Mouse (Mus musculus) adrenal gland, postnatal 4 days (tissue): ENCODE measurements around the gene Olfr196. TPM values are rescaled to one million over a fixed set of nuclear protein-coding genes. Genes with fewer than 3 reads are reported as not detected.
"Not testable (repeated sequence)": the region's sequence is repeated elsewhere in the genome, so short reads cannot be mapped to it uniquely, and the experiment has no call there.

Experiments
- DNase-seq, 2 experiments: peaks; one replicate each; pipeline ENCODE4 v3.0.0; 2021 to 2022; ENCODE audit warnings: low spot score in 2 of 2, mixed read lengths in 2 of 2
- long read RNA-seq, 2 experiments: library from polyadenylated mRNA; stranded (forward); transcript quantifications; one replicate each; pipeline ENCODE4 v2.0.0; 2021
- total RNA-seq, 2 experiments: library from RNA; stranded (reverse); gene quantifications; 2 replicates each; pipeline ENCODE4 v1.2.3; 2021

Olfr196 gene
- total RNA-seq = not detected
- long read RNA-seq, experiment 1 = 0 reads
- long read RNA-seq, experiment 2 = 0 reads

DNA sequence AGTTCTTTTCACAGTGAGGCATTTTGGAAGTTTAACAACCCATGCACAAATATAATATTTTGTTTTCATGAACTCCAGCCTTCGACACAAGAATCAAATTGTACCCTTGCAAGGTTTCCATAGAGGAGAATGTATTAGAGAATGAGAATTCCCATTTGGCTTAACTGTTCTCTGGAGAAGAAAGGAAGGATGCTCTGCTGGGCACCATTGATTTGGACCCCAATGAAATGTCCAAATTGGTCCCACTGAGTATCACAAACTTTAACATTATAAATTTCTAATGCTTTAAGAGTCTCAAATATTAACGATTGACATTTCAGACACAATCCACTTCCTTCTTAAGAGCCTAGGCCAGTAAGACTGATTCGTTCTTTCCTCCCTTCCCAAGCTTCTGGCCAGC, at the start of gene Olfr196:
Olfr196 (minus strand) TSS at position 101 of the 400 bp plus-strand sequence.
- no peak for DNase-seq

GRCm38 (mm10) chr16:59219667-59220066, 49.4 kb upstream of the Olfr196 start, which contains the start of gene Olfr199:
Gene Olfr199, minus strand, starts transcription at chr16:59219767.
- not testable (repeated sequence) for DNase-seq

DNA sequence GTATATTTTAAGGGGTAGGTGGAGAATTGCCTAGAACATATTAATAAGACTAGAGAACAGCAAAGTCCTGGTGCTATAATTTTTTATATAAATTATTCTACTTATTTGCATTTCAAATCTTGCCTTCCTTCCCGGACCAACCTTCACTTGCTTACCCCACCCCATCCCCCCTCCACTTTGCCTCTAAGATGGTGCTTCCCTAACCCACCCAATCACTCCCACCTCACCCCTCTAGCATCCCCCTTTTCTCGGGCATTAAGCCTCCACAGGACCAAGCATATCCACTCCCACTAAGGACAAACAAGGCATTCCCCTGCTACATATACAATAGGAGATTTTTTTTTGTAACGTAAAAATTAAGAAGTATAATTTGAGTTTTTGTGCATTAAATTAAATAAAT, 47.6 kb upstream of the Olfr196 start:
- DNase-seq = not testable (repeated sequence)

- not testable (repeated sequence) for DNase-seq
Observed at GRCm38 (mm10) chr16:59203433-59203832, 33.2 kb upstream of the Olfr196 start, which contains the start of gene Olfr198. Gene Olfr198, minus strand, starts transcription at chr16:59203533.

DNA sequence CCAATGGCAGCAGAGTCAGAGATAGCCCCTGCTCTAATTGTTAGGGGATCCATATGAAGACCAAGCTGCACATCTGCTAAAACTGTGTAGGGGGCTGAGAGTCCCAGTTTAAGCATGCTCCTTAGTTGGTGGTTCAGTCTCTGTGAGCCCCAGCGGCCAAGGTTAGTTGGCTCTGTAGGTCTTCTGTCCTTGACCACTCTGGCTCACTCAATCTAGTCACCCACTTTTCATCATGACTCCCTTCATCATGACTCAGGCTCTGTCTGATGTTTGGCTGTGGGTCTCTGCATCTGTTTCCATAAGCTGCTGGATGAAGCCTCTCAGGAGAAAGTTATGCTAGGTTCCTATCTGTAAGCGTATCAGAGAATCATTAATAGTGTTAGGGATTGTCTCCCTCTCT, 18.3 kb downstream of the Olfr196 start:
- DNase-seq = no peak

- DNase-seq = no peak
Observed at GRCm38 (mm10) chr16:59146746-59147145, 23.5 kb downstream of the Olfr196 start, which contains the start of gene Olfr195. Gene Olfr195, plus strand, starts transcription at chr16:59147046.

DNA sequence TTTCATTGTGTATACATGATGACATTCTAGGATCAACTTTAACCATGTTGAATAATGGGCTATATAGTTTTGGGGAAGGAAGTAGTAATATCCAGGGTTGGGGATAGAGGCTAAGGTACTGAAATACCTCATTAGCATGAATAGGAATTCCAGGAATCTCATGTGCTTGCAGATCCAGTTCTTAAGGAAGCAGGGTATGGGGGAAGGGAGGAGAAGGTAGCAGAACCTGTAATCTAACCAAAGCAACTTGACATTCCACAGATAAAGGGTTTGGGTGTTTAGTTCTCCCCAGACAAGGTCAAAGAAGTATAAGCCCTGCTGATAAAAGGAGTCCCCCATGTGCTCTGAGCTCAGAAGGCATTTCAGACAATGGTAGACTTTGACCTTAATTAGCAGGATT, 29.1 kb downstream of the Olfr196 start:
- no peak for DNase-seq

DNA sequence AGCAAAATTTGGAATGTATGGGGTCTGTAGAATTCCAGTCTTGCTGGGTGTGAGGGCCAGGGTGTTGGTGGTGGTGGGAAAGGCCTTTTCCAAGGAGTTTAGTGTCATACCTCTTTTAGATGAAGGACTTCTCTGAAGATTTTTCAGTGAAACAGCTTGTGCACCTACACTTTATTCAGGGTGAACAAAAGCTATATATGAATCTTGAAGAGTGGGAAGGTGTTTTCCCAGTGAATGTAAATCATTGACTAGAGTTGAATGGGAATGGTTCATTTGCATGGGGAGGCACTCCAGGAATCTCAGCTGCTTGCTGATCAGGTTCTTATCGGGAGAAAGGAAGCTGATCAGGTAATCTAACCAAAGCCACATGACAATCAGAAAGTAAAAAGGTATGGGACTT, 39.5 kb downstream of the Olfr196 start:
- DNase-seq = no peak

DNA sequence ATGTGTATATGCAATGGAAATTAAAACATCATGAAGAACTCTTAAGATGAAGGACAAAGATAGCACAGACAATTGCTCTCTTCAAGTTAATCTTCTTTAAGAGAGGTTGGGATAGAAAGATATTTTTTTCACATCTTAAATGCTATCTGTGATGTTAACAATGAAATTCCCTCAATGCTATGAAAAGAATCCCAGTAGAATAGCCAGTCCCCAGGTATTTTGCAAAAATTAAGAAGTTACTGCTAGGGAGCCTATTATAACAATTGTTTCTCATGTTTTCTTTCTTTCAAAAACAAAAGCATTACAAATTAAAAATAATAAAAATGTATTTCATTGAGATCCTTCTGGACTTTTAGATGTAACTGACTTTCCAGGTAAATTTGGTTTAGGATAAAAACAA, 49.3 kb downstream of the Olfr196 start, which contains the start of gene Olfr194:
Olfr194 (minus strand) TSS at position 101 of the 400 bp plus-strand sequence.
- no peak for DNase-seq

Other genes starting within 250 kb of the Olfr196 start
- gene Olfr181, start 241.7 kb downstream of the Olfr196 start, total RNA-seq = not detected
- not detected for gene Olfr180, start 241.1 kb downstream of the Olfr196 start, total RNA-seq
- not detected for gene Olfr183, start 175.1 kb downstream of the Olfr196 start, total RNA-seq
- gene Olfr186, start 140.2 kb downstream of the Olfr196 start, total RNA-seq = not detected
- not detected for gene Olfr187, start 130.7 kb downstream of the Olfr196 start, total RNA-seq
- gene Olfr190, start 92.4 kb downstream of the Olfr196 start, total RNA-seq = not detected
- gene Olfr191, start 80.6 kb downstream of the Olfr196 start, total RNA-seq = not detected
- not detected for gene Olfr193, start 58.6 kb downstream of the Olfr196 start, total RNA-seq
- gene Olfr194, start 49.4 kb downstream of the Olfr196 start, total RNA-seq = not detected
- not detected for gene Olfr195, start 23.4 kb downstream of the Olfr196 start, total RNA-seq
- not detected for gene Olfr198, start 33.1 kb upstream of the Olfr196 start, total RNA-seq
- gene Olfr199, start 49.3 kb upstream of the Olfr196 start, total RNA-seq = not detected
- not detected for gene Olfr201, start 102.2 kb upstream of the Olfr196 start, total RNA-seq
- not detected for gene Olfr202, start 116.3 kb upstream of the Olfr196 start, total RNA-seq
- not detected for gene Olfr203, start 128.4 kb upstream of the Olfr196 start, total RNA-seq
- gene Olfr204, start 147.8 kb upstream of the Olfr196 start, total RNA-seq = under 1 TPM in 1 of 2 experiments, not detected in 1; 0.06 TPM
- gene Olfr205, start 160.7 kb upstream of the Olfr196 start, total RNA-seq = not detected
- not detected for gene Olfr206, start 178.8 kb upstream of the Olfr196 start, total RNA-seq
- not detected for gene Olfr209, start 193.5 kb upstream of the Olfr196 start, total RNA-seq
- gene Gabrr3, start 236.9 kb upstream of the Olfr196 start, total RNA-seq = not detected